Mouse (Mus musculus) retina, embryonic 14.5 days (tissue): ENCODE results near the gene Olfr284.
A peak's percentile ranks its signal among the peaks of the same experiment; 100 is the strongest.

ENCODE experiments used
- DNase-seq: peaks from one replicate; pipeline ENCODE4 v3.0.0-alpha.2; 2015; ENCODE audit warnings: low spot score

Gene Olfr284

DNA sequence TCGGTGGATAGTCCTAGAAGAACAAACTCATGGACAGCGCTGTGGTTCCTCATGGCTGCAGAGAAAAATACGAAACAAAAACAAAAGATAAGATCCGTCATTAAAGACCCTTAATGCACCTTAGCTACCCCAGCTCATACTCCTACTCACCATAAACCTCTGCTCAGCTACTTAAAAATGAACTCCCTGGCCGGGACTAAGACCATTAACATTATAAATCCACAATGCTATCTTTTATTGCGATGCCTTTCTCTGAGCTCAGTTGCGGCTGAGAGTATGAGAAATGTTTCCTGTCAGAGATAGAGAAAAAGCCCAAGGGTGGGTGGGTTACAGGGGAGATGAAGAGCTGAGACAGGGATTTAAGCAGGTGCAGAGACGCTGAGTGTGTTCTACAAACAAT is at the start of gene Olfr284:
Gene Olfr284 (minus strand): TSS at position 101 of the 400 bp plus-strand sequence.
- DNase-seq, result no peak

DNA sequence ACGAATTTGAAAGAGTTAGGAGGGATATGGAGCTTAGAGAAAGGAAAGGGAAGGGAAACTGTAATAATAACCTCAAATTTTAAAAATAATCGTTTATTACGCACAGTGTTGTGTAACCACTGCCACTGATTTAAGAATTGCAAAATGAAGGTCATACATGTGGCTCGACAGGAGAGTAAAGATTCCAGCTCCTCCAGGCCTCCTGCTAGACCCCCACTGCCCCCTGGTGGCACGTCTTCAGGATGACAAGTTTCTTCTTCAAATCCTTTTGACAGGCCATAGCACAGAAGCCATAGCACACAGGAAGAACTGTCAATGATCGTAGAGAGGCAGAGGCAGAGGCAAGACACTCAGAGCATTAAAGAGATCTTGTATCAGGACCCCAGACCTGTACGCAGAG is 49.0 kb upstream of the Olfr284 start:
- DNase-seq, result peak; percentile 83

DNA sequence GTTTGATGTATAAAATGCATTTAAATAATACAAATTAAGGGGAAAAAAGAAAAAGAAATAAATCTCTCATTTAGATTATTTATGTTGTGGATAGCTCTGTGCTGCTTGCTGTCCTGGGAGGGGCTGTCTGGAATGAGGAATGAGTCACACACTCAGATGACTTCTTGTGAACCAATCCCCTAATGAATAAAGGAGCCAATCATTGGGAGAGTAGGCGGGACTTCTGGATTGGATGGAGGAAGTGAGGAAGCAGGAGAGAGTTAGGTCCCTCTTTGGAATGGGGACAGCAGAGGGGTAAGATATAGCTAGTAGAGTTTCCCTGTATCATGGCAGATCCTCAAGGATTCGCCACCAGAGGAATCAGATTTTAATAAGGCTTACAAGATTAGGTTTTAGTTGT is 46.8 kb upstream of the Olfr284 start:
- no peak for DNase-seq

DNA sequence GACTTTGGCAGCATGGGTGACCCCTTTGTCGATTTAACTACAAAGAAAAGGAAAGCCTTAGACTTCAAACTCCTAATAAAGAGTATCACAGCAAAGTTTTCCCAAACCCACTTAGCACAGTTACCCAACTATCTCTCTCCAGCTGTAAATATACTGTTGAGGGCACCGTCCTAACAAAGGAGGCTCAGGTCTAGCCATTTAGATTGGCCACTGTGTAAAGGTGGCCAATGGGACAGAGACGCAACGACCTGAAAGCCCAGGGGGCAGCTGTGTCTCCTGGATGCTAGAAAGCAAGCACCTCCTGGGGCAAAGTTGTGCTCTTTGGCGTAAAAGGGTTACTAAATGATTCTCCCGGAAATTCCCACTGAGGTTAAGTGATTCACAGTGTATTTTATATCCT is 40.1 kb upstream of the Olfr284 start, which contains the start of gene Olfr283:
Gene Olfr283 (minus strand): TSS at position 101 of the 400 bp plus-strand sequence.
- no peak for DNase-seq

DNA sequence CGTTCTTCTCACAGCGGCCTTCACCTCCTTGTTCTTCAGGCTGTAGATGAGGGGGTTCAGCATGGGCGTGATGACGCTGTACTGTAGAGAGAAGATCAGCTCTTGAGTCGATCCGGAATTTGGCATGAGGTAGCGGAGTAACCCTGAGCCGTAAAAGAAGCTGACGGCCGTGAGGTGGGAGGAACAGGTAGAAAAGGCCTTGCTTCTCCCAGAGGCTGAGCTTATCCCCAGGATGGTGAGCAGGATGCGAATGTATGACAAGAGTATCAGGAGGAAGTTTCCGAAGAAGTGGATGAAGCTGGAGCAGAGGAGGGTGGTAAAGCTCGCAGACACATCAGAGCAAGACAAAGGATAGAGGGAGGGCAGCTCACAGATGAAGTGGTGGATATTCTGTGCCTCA is 37.4 kb upstream of the Olfr284 start:
- no peak for DNase-seq

DNA sequence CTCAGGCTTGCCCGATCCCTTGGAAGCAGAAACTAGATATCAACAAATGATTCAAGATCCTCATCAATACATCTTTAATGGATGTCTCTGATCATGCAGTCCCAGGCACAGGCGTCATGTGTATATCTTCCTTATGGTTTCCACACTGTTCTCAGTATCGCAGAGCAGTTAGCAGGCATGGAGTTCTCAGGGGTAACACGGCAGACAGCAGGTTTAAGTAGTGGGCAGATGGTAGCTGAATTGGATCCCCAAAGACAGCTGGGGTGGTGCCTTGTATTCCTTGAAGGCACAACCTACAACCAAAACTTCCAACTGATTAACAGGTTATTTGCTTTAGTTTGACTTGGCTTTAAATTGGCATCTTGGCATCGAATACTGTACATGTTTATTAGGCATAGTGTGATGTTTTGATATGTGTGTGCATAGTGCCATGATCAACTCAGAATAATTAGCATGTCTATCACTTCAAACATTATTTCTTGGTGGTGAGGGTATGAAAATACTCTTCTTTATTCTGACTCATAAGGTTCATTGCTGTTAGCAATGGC is 23.5 kb downstream of the Olfr284 start, which contains the start of gene Olfr285:
Gene Olfr285 (minus strand): TSS at position 177 of the 548 bp plus-strand sequence.
- DNase-seq, result no peak

DNA sequence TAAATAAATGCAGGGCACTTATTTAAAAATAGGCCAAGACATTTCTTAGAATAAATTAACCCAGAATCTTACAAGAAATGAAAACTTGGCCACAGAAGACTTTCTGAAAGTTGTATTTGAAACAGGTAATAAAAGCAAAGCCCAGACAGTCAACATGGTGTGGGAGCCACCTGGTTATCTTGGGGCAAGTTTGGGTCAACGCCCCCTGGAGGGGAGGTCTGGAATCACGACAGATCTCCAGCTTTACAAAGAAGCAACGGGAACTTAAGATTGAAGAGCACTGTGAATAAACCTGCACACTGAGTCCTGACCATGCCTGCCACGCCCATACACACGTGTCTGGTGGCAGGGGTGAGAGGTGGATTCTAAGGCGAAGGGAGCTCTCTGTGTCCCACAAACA is 25.1 kb downstream of the Olfr284 start:
- DNase-seq, result no peak

- peak; percentile 53 for DNase-seq
These were observed 44.9 kb downstream of the Olfr284 start, which contains the start of gene Zfp641 for GRCm38 (mm10) chr15:98295628-98296551. Gene Zfp641, minus strand, starts transcription at chr15:98296161.

DNA sequence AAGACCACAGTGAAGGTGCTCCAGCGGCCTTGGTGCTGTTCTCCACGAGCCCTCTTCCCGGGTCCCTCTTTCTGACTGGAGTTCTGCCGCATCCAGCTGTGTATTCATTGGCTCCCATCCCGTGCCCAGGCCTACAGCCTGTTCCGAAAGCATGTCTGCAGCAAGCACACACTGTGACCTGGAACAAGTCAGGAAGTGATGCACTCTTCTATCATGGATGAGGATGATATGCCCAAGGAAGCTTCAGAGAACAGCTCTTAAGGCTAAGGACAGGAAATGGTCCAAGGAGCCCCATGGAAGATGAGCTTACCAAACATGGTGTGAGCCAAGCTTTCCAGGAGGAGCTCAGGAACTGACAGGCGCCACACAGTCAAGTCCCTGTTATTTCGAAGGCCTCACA is 47.1 kb downstream of the Olfr284 start:
- DNase-seq, result no peak
